Mouse (Mus musculus): Measurements from ENCODE around the gene Polr2b. TPM values are rescaled to one million over a fixed set of nuclear protein-coding genes. Genes with fewer than 3 reads are reported as not detected.

Gene Polr2b
- polyA plus RNA-seq, 1 experiment from 2014 or later: 70.0 TPM

- no peaks in the 10 kb centered on the region; the same call in 1 of the 2 replicates for H3K4me1 ChIP-seq (replicated peaks; ENCODE audit: control insufficient read depth, insufficient read depth, low read length)
- H3K4me2 ChIP-seq: no peak overlapping the region
- no peaks in the 10 kb centered on the region for H3K9me3 ChIP-seq (ENCODE audit: control insufficient read depth, low read length)
- no peak overlapping the region for H3K9ac ChIP-seq (ENCODE audit: low read depth, low read length)
- no peaks in the 10 kb centered on the region for H3K27me3 ChIP-seq (replicated peaks; ENCODE audit: control insufficient read depth, insufficient read depth, low read length)
- H3K27ac ChIP-seq (ENCODE audit: low read depth, low read length): no peak overlapping the region
- 85% methylated on average over 8 of the region's 8 CpGs for WGBS
- H3K4me3 ChIP-seq (ENCODE audit: low read depth, low read length): no peak overlapping the region
- no peaks in the 10 kb centered on the region for H3K36me3 ChIP-seq (ENCODE audit: control insufficient read depth, insufficient read depth, low read length)
- ATAC-seq (replicated peaks; ENCODE audit: low FRiP score) (no peak), DNase-seq (ENCODE audit: low spot score) (no peak)
These were observed 56.4 kb downstream of the Polr2b start for GRCm38 (mm10) chr5:77366313-77366712.

DNA sequence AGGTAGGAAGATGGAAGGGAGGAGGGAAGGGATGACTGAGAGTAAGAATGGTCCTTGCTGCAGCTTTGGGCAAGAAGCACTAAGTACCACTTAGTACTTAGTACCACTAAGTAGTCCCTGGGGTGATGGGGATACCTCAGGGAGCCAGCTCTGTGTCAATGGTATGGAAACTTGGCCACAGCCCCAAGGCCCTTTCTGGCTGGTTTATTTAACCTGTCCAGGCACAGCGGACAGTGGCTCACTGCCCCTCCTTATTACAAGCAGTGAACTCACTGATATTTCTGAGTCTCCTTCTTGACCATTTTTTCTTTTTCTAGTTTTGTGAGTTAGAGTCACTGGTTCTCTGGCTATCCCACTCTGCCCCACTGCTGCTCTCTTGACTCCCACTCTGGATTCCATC lies 57.2 kb downstream of the Polr2b start:
- Histone ChIP-seq H3K4me2 (no peak overlapping the region), H3K9me3 (ENCODE audit: control insufficient read depth, low read length) (no peaks in the 10 kb centered on the region), H3K27ac (ENCODE audit: low read depth, low read length) (no peak overlapping the region), H3K9ac (ENCODE audit: low read depth, low read length) (no peak overlapping the region), H3K36me3 (ENCODE audit: control insufficient read depth, insufficient read depth, low read length) (no peaks in the 10 kb centered on the region), H3K27me3 (replicated peaks; ENCODE audit: control insufficient read depth, insufficient read depth, low read length) (no peaks in the 10 kb centered on the region), H3K4me3 (ENCODE audit: low read depth, low read length) (no peak overlapping the region), H3K4me1 (replicated peaks; ENCODE audit: control insufficient read depth, insufficient read depth, low read length) (no peaks in the 10 kb centered on the region; the same call in 1 of the 2 replicates)
- DNase-seq (ENCODE audit: low spot score): no peak
- ATAC-seq (replicated peaks; ENCODE audit: low FRiP score): no peak
- WGBS: 78% methylated on average over 1 of the region's 1 CpGs

DNA sequence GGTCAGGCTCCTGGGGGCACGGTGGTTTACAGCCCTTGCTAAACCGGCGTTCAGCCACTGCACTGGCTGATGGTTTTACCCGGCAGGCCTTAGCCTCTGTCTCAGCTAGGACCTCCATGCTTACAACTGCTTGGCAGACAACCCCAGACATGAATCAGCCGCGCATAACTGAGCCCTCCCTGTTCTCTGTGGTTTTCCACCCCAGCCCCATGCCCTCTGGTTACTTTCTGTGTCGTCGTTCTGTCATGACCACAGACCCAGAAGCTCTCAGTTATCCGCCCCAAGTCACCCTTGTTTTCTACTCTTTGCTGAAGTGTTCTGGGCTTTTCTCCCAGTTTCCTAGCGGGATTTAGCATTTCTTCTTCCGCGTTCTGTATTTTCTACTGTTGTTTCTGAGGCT lies 57.7 kb downstream of the Polr2b start:
- Histone ChIP-seq H3K9me3 (ENCODE audit: control insufficient read depth, low read length) (no peaks in the 10 kb centered on the region), H3K4me1 (replicated peaks; ENCODE audit: control insufficient read depth, insufficient read depth, low read length) (peaks cover 2% of the 10 kb centered on the region), H3K27me3 (replicated peaks; ENCODE audit: control insufficient read depth, insufficient read depth, low read length) (no peaks in the 10 kb centered on the region), H3K36me3 (ENCODE audit: control insufficient read depth, insufficient read depth, low read length) (no peaks in the 10 kb centered on the region), H3K4me3 (ENCODE audit: low read depth, low read length) (no peak overlapping the region), H3K27ac (ENCODE audit: low read depth, low read length) (no peak overlapping the region), H3K9ac (ENCODE audit: low read depth, low read length) (no peak overlapping the region), H3K4me2 (no peak overlapping the region)
- no peak for ATAC-seq (replicated peaks; ENCODE audit: low FRiP score)
- WGBS: 53% methylated on average over 12 of the region's 12 CpGs
- DNase-seq (ENCODE audit: low spot score): no peak

DNA sequence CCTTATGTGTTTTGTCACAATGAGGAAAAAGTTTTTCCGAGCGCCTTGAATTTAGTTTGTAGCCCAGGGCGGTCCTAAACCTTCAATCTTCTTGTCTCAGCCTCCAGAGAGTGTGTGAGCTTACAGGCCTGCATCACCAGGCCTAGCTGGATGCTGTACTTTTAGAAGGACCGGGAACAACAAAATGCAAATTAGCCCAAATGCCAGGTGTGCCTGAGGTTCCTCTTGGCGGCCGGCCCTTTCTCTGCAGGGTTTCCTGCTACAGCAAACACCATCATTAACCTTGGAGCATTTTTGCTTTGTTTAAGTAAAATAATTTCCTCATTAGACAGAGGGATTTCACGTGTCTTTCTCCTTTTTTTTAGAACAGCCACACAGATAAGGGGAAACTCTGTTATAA lies 58.2 kb downstream of the Polr2b start:
- DNase-seq (ENCODE audit: low spot score): no peak
- peaks cover 4% of the 10 kb centered on the region for H3K4me1 ChIP-seq (replicated peaks; ENCODE audit: control insufficient read depth, insufficient read depth, low read length)
- ATAC-seq (replicated peaks; ENCODE audit: low FRiP score): no peak

GRCm38 (mm10) chr5:77369394-77369793 lies 59.4 kb downstream of the Polr2b start:
- Histone ChIP-seq H3K9ac (ENCODE audit: low read depth, low read length) (no peak overlapping the region), H3K4me3 (ENCODE audit: low read depth, low read length) (no peak overlapping the region), H3K27ac (ENCODE audit: low read depth, low read length) (no peak overlapping the region), H3K27me3 (replicated peaks; ENCODE audit: control insufficient read depth, insufficient read depth, low read length) (no peaks in the 10 kb centered on the region), H3K4me2 (no peak overlapping the region), H3K9me3 (ENCODE audit: control insufficient read depth, low read length) (no peaks in the 10 kb centered on the region), H3K36me3 (ENCODE audit: control insufficient read depth, insufficient read depth, low read length) (no peaks in the 10 kb centered on the region), H3K4me1 (replicated peaks; ENCODE audit: control insufficient read depth, insufficient read depth, low read length) (peaks cover 4% of the 10 kb centered on the region)
- ATAC-seq (replicated peaks; ENCODE audit: low FRiP score): no peak
- DNase-seq (ENCODE audit: low spot score): no peak
- 72% methylated on average over 5 of the region's 5 CpGs for WGBS

More for the DNA sequence above, 58.2 kb downstream of the Polr2b start:
- H3K9me3 ChIP-seq (ENCODE audit: control insufficient read depth, low read length): no peaks in the 10 kb centered on the region
- no peak overlapping the region for H3K4me3 ChIP-seq (ENCODE audit: low read depth, low read length)
- no peak overlapping the region for H3K9ac ChIP-seq (ENCODE audit: low read depth, low read length)
- WGBS: 48% methylated on average over 7 of the region's 7 CpGs
- no peak overlapping the region for H3K4me2 ChIP-seq
- no peak overlapping the region for H3K27ac ChIP-seq (ENCODE audit: low read depth, low read length)
- no peaks in the 10 kb centered on the region for H3K27me3 ChIP-seq (replicated peaks; ENCODE audit: control insufficient read depth, insufficient read depth, low read length)
- H3K36me3 ChIP-seq (ENCODE audit: control insufficient read depth, insufficient read depth, low read length): no peaks in the 10 kb centered on the region

DNA sequence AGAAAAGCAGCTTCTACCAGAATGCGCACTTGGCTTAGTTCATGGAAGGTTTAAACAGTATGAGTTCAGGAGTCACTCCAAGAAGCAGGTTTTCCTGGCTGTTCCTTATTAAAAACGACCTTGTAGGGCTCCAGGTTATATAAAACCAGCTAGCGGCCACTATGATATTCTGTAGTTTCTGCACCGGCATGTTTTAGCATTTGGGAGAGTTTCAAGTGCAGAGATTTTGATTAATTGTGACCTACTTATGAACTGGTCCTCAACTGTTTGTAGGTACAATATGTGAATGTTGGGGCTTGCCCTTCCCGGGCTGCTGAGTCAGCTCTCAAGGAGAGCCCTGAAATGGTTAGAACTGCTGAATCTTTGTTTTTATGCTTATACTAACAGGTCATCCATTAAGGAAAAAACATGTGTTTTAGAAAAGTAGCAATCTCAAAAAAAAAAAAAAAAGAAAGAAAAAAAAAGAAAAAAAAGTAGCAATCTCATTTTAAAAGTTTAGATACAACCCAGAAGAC lies 60.5 kb downstream of the Polr2b start:
- 79% methylated on average over 5 of the region's 5 CpGs for WGBS
- H3K27ac ChIP-seq (ENCODE audit: low read depth, low read length): no peak overlapping the region

DNA sequence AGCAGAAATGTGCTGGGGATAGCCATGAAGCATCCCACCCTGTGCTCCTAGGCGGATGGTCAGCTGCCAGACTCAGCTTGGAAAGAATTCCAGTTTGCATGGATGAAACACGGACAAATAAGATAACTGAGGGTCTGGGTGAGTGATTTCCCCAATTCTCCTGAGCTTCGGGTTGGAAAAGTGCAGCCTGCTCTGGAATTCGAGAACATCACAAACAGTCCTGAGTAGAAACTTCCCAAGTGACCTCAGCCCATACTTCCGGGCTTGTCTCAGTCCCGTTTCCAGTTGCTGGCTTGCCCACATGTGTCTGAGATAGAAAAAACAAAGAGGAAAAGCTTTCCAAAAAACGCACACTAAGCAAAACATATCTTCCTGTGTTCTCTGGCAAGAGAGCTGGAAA lies 62.3 kb downstream of the Polr2b start:
- DNase-seq (ENCODE audit: low spot score) (no peak), ATAC-seq (replicated peaks; ENCODE audit: low FRiP score) (no peak)
- 57% methylated on average over 7 of the region's 7 CpGs for whole genome bisulfite sequencing
- H3K27ac ChIP-seq (ENCODE audit: low read depth, low read length): no peak overlapping the region
- no peak overlapping the region for H3K9ac ChIP-seq (ENCODE audit: low read depth, low read length)
- H3K36me3 ChIP-seq (ENCODE audit: control insufficient read depth, insufficient read depth, low read length): no peaks in the 10 kb centered on the region
- H3K4me1 ChIP-seq (replicated peaks; ENCODE audit: control insufficient read depth, insufficient read depth, low read length): peaks cover 4% of the 10 kb centered on the region
- no peaks in the 10 kb centered on the region for H3K9me3 ChIP-seq (ENCODE audit: control insufficient read depth, low read length)
- no peak overlapping the region for H3K4me3 ChIP-seq (ENCODE audit: low read depth, low read length)
- no peaks in the 10 kb centered on the region for H3K27me3 ChIP-seq (replicated peaks; ENCODE audit: control insufficient read depth, insufficient read depth, low read length)
- H3K4me2 ChIP-seq: no peak overlapping the region

More for the DNA sequence above, 60.5 kb downstream of the Polr2b start:
- Histone ChIP-seq H3K4me2 (no peak overlapping the region), H3K4me3 (ENCODE audit: low read depth, low read length) (no peak overlapping the region), H3K9ac (ENCODE audit: low read depth, low read length) (no peak overlapping the region), H3K4me1 (replicated peaks; ENCODE audit: control insufficient read depth, insufficient read depth, low read length) (peaks cover 4% of the 10 kb centered on the region), H3K9me3 (ENCODE audit: control insufficient read depth, low read length) (no peaks in the 10 kb centered on the region), H3K36me3 (ENCODE audit: control insufficient read depth, insufficient read depth, low read length) (no peaks in the 10 kb centered on the region), H3K27me3 (replicated peaks; ENCODE audit: control insufficient read depth, insufficient read depth, low read length) (no peaks in the 10 kb centered on the region)
- ATAC-seq (replicated peaks; ENCODE audit: low FRiP score) (no peak), DNase-seq (ENCODE audit: low spot score) (no peak)

GRCm38 (mm10) chr5:77372778-77373177 lies 62.8 kb downstream of the Polr2b start:
- no peaks in the 10 kb centered on the region for H3K27me3 ChIP-seq (replicated peaks; ENCODE audit: control insufficient read depth, insufficient read depth, low read length)
- no peaks in the 10 kb centered on the region for H3K9me3 ChIP-seq (ENCODE audit: control insufficient read depth, low read length)
- H3K27ac ChIP-seq (ENCODE audit: low read depth, low read length): no peak overlapping the region
- ATAC-seq (replicated peaks; ENCODE audit: low FRiP score): no peak
- H3K36me3 ChIP-seq (ENCODE audit: control insufficient read depth, insufficient read depth, low read length): no peaks in the 10 kb centered on the region
- H3K9ac ChIP-seq (ENCODE audit: low read depth, low read length): no peak overlapping the region
- no peak for DNase-seq (ENCODE audit: low spot score)
- H3K4me2 ChIP-seq: no peak overlapping the region
- peaks cover 4% of the 10 kb centered on the region for H3K4me1 ChIP-seq (replicated peaks; ENCODE audit: control insufficient read depth, insufficient read depth, low read length)
- WGBS: 50% methylated on average over 6 of the region's 6 CpGs
- H3K4me3 ChIP-seq (ENCODE audit: low read depth, low read length): no peak overlapping the region

DNA sequence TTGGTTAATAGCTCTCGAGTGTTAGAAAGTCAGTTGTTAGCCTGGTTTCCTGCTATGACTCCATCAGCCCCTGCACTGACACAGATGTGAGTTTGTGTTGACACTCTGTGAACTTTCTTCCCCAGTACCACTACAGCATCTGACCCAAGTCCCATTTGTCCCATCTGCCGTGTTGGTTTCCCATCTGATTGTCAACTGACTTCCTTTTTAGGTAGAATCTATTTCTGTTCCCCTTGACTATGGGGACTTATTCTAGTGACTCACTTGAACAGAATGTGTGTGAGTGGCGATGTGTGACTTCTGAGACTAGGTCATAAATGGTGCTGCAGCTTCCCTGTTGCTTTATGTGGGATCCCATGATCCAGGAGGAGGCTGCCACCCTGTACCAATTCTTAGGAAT lies 65.0 kb downstream of the Polr2b start:
- H3K9me3 ChIP-seq (ENCODE audit: control insufficient read depth, low read length): no peaks in the 10 kb centered on the region
- ATAC-seq (replicated peaks; ENCODE audit: low FRiP score) (no peak), DNase-seq (ENCODE audit: low spot score) (no peak)
- H3K4me3 ChIP-seq (ENCODE audit: low read depth, low read length): no peak overlapping the region
- WGBS: 46% methylated on average over 3 of the region's 3 CpGs
- no peaks in the 10 kb centered on the region for H3K36me3 ChIP-seq (ENCODE audit: control insufficient read depth, insufficient read depth, low read length)
- no peak overlapping the region for H3K27ac ChIP-seq (ENCODE audit: low read depth, low read length)
- H3K9ac ChIP-seq (ENCODE audit: low read depth, low read length): no peak overlapping the region
- H3K4me1 ChIP-seq (replicated peaks; ENCODE audit: control insufficient read depth, insufficient read depth, low read length): peaks cover 4% of the 10 kb centered on the region
- H3K27me3 ChIP-seq (replicated peaks; ENCODE audit: control insufficient read depth, insufficient read depth, low read length): no peaks in the 10 kb centered on the region
- no peak overlapping the region for H3K4me2 ChIP-seq
